Mouse (Mus musculus): ENCODE results near the gene Stpg1. TPM values are rescaled to one million over a fixed set of nuclear protein-coding genes. Genes with fewer than 3 reads are reported as not detected.

The Stpg1 gene
- polyA plus RNA-seq, 1 experiment from 2014 or later, result 0.18 TPM

GRCm38 (mm10) chr4:135505794-135506193 is 11.2 kb downstream of the Stpg1 start:
- no peak for TF ChIP-seq CTCF (IDR thresholded peaks at IDR 0.05; ENCODE audit: low read depth)
- WGBS, result 50% methylated on average over 11 of the region's 11 CpGs
- ATAC-seq (ENCODE audit: low FRiP score, low TSS enrichment) (peak; percentile 48), DNase-seq (ENCODE audit: low spot score) (peak; percentile 52)
- H3K4me3 ChIP-seq (ENCODE audit: low read depth, low read length), result no peak overlapping the region
- no peak overlapping the region for H3K27ac ChIP-seq (replicated peaks)
- no peak overlapping the region for H3K9ac ChIP-seq (ENCODE audit: low read length)
- H3K4me2 ChIP-seq (replicated peaks; ENCODE audit: low read depth), result no peak overlapping the region
- no peaks in the 10 kb centered on the region for H3K27me3 ChIP-seq (ENCODE audit: control insufficient read depth, insufficient read depth, low read length)
- no peaks in the 10 kb centered on the region for H3K4me1 ChIP-seq (replicated peaks; ENCODE audit: control insufficient read depth, insufficient read depth)
- H3K36me3 ChIP-seq (ENCODE audit: control insufficient read depth, insufficient read depth, low read length), result no peaks in the 10 kb centered on the region
- no peaks in the 10 kb centered on the region for H3K9me3 ChIP-seq (ENCODE audit: control insufficient read depth, low read length)

DNA sequence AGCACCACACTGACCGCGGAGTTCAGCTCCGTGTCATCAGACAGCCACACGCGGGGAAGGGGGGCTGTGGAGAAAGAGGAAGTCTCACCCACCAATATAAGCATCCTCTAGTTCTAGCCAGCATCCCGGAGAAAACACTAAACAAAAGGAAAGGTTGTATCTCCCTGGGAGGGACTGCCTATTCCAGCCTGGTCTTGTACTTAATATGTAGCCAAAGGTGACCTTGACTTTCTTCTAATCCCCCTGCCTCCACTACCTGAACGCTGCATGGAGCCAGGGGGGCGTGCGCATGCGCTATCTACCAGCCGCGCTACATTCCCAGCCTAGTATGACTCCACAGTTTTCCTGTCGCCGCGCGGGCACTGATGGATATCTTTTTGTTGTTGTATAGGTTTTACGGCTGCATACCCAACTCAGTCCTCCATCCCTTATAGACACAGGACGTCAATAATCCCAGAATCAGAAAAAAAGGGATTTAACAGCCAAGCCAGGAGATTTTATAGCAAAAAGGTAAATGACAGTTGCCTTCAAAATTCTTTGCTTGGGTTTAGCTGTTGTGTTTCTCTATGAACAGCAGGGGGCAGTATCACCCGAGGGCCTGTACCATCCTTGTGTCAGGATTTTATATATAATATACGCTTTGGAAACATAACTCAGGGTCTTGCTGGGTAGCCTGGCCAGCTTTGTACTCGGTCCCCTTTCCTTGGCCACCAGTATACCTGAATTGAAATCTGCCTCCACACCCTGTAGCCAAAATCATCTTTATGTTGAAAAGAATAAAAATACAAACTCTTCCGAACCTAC is 13.2 kb downstream of the Stpg1 start:
- whole genome bisulfite sequencing, result 10% methylated on average over 22 of the region's 22 CpGs
- Histone ChIP-seq H3K4me2 (replicated peaks; ENCODE audit: low read depth) (peak overlapping the region; percentile 18), H3K4me3 (ENCODE audit: low read depth, low read length) (0 out of 2 replicates have a peak overlapping the region, but pooled peaks have one; percentile 12), H3K9me3 (ENCODE audit: control insufficient read depth, low read length) (no peaks in the 10 kb centered on the region), H3K27ac (replicated peaks) (no peak overlapping the region), H3K36me3 (ENCODE audit: control insufficient read depth, insufficient read depth, low read length) (no peaks in the 10 kb centered on the region), H3K27me3 (ENCODE audit: control insufficient read depth, insufficient read depth, low read length) (no peaks in the 10 kb centered on the region), H3K4me1 (replicated peaks; ENCODE audit: control insufficient read depth, insufficient read depth) (no peaks in the 10 kb centered on the region), H3K9ac (ENCODE audit: low read length) (no peak overlapping the region)
- ATAC-seq (ENCODE audit: low FRiP score, low TSS enrichment), result 0 out of 2 replicates have a peak, but pooled peaks have one; percentile 15
- TF ChIP-seq CTCF (IDR thresholded peaks at IDR 0.05; ENCODE audit: low read depth) (peak; percentile 82), EP300 (optimal IDR thresholded peaks at IDR 0.05) (no peak)
- DNase-seq (ENCODE audit: low spot score), result no peak

DNA sequence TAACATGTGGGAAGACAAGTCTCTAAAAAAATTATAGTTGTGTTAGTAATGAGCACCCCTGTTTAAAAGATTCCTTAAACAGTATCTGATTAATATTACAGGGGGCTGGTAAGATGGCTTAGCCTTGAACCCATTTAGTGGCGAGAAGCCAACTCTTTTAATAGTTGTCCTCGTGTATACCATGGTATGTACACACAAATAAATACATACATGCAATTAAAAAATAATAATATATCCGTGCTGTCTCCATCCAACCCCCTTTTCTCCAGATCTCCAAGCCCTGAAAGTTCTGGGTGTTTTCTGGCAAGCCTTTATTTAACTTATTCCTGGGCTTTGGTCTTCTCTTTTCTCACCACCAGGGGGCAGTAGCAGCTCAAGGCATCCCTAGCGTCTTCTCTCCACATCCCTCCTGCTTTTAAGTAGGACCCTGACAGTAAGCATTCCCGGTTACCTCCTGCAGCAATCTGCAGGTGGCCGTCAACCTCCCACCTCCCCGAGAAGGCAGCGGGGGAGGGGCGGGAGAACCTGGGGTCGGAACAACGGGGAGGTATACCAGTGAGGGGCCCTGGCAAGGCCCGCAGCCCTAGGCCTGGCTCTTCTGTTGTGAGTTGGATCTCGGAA is 13.9 kb downstream of the Stpg1 start:
- no peak overlapping the region for H3K27ac ChIP-seq (replicated peaks)
- no peaks in the 10 kb centered on the region for H3K9me3 ChIP-seq (ENCODE audit: control insufficient read depth, low read length)
- no peaks in the 10 kb centered on the region for H3K36me3 ChIP-seq (ENCODE audit: control insufficient read depth, insufficient read depth, low read length)
- no peaks in the 10 kb centered on the region for H3K4me1 ChIP-seq (replicated peaks; ENCODE audit: control insufficient read depth, insufficient read depth)
- ATAC-seq (ENCODE audit: low FRiP score, low TSS enrichment), result no peak
- peak; percentile 76 for DNase-seq (ENCODE audit: low spot score)
- H3K27me3 ChIP-seq (ENCODE audit: control insufficient read depth, insufficient read depth, low read length), result no peaks in the 10 kb centered on the region
- TF ChIP-seq EP300 (optimal IDR thresholded peaks at IDR 0.05) (no peak), CTCF (IDR thresholded peaks at IDR 0.05; ENCODE audit: low read depth) (peak; percentile 96)
- H3K4me2 ChIP-seq (replicated peaks; ENCODE audit: low read depth), result peak overlapping the region; percentile 36; the same call in 1 of the 2 replicates
- WGBS, result 16% methylated on average over 13 of the region's 13 CpGs
- no peak overlapping the region for H3K4me3 ChIP-seq (ENCODE audit: low read depth, low read length)
- peak overlapping the region; percentile 48; the same call in 1 of the 2 replicates for H3K9ac ChIP-seq (ENCODE audit: low read length)

- Histone ChIP-seq H3K27me3 (ENCODE audit: control insufficient read depth, insufficient read depth, low read length) (no peaks in the 10 kb centered on the region), H3K27ac (replicated peaks) (no peak overlapping the region), H3K4me1 (replicated peaks; ENCODE audit: control insufficient read depth, insufficient read depth) (no peaks in the 10 kb centered on the region), H3K36me3 (ENCODE audit: control insufficient read depth, insufficient read depth, low read length) (no peaks in the 10 kb centered on the region), H3K9me3 (ENCODE audit: control insufficient read depth, low read length) (no peaks in the 10 kb centered on the region), H3K9ac (ENCODE audit: low read length) (no peak overlapping the region), H3K4me2 (replicated peaks; ENCODE audit: low read depth) (no peak overlapping the region), H3K4me3 (ENCODE audit: low read depth, low read length) (no peak overlapping the region)
- 47% methylated on average over 12 of the region's 12 CpGs for WGBS
- ATAC-seq (ENCODE audit: low FRiP score, low TSS enrichment) (no peak), DNase-seq (ENCODE audit: low spot score) (no peak)
- no peak for TF ChIP-seq CTCF (IDR thresholded peaks at IDR 0.05; ENCODE audit: low read depth)
- no peak for TF ChIP-seq EP300 (optimal IDR thresholded peaks at IDR 0.05)
Measured at GRCm38 (mm10) chr4:135509515-135509914, 14.9 kb downstream of the Stpg1 start.

DNA sequence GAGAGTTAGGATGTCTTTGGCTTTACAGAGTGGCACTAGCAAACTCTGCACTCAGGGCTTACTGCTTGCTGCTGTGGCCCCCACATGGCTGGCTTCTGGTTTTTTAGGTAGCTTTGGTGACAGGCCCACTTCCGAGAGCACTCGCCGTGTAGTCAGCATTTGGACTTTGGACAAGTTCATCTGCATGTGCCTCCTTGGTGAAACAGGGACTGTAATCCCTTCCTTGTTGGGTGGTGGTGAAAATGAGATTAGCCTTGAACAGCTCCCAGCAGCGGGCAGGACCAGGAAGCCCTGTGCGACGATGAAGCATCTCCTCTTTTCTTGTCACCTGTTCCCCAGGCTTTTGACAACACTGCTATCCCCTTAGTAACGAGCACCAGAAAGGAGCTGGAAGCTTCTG is 19.3 kb downstream of the Stpg1 start:
- Histone ChIP-seq H3K9ac (ENCODE audit: low read length) (no peak overlapping the region), H3K9me3 (ENCODE audit: control insufficient read depth, low read length) (no peaks in the 10 kb centered on the region), H3K4me2 (replicated peaks; ENCODE audit: low read depth) (no peak overlapping the region), H3K4me1 (replicated peaks; ENCODE audit: control insufficient read depth, insufficient read depth) (no peaks in the 10 kb centered on the region), H3K36me3 (ENCODE audit: control insufficient read depth, insufficient read depth, low read length) (no peaks in the 10 kb centered on the region), H3K4me3 (ENCODE audit: low read depth, low read length) (no peak overlapping the region), H3K27ac (replicated peaks) (peak overlapping the region; percentile 53), H3K27me3 (ENCODE audit: control insufficient read depth, insufficient read depth, low read length) (no peaks in the 10 kb centered on the region)
- 66% methylated on average over 7 of the region's 7 CpGs for WGBS
- ATAC-seq (ENCODE audit: low FRiP score, low TSS enrichment), result peak; percentile 59
- TF ChIP-seq CTCF (IDR thresholded peaks at IDR 0.05; ENCODE audit: low read depth), result no peak
- no peak for TF ChIP-seq EP300 (optimal IDR thresholded peaks at IDR 0.05)
- peak; percentile 48 for DNase-seq (ENCODE audit: low spot score)

- no peaks in the 10 kb centered on the region for H3K36me3 ChIP-seq (ENCODE audit: control insufficient read depth, insufficient read depth, low read length)
- H3K27me3 ChIP-seq (ENCODE audit: control insufficient read depth, insufficient read depth, low read length), result no peaks in the 10 kb centered on the region
- no peak for TF ChIP-seq EP300 (optimal IDR thresholded peaks at IDR 0.05)
- TF ChIP-seq CTCF (IDR thresholded peaks at IDR 0.05; ENCODE audit: low read depth), result no peak
- no peak overlapping the region for H3K4me3 ChIP-seq (ENCODE audit: low read depth, low read length)
- no peak for DNase-seq (ENCODE audit: low spot score)
- H3K9ac ChIP-seq (ENCODE audit: low read length), result no peak overlapping the region
- no peak overlapping the region for H3K4me2 ChIP-seq (replicated peaks; ENCODE audit: low read depth)
- WGBS, result 72% methylated on average over 14 of the region's 14 CpGs
- H3K4me1 ChIP-seq (replicated peaks; ENCODE audit: control insufficient read depth, insufficient read depth), result no peaks in the 10 kb centered on the region
- ATAC-seq (ENCODE audit: low FRiP score, low TSS enrichment), result no peak
- no peak overlapping the region for H3K27ac ChIP-seq (replicated peaks)
- no peaks in the 10 kb centered on the region for H3K9me3 ChIP-seq (ENCODE audit: control insufficient read depth, low read length)
Measured at GRCm38 (mm10) chr4:135514925-135515324, 20.3 kb downstream of the Stpg1 start.

Data from stomach, postnatal 0 days (tissue).